Mouse (Mus musculus): ENCODE measurements at regions not wholly inside any gene's neighbourhood (a gene's known extent, or its start where the extent isn't known, plus 50 kb on each side); places are given as distances from the start of the nearest gene placed in this dataset.
A peak's percentile ranks its signal among the peaks of the same experiment; 100 is the strongest.
"Not testable (repeated sequence)": the region's sequence is repeated elsewhere in the genome, so short reads cannot be mapped to it uniquely, and the experiment has no call there.

DNA sequence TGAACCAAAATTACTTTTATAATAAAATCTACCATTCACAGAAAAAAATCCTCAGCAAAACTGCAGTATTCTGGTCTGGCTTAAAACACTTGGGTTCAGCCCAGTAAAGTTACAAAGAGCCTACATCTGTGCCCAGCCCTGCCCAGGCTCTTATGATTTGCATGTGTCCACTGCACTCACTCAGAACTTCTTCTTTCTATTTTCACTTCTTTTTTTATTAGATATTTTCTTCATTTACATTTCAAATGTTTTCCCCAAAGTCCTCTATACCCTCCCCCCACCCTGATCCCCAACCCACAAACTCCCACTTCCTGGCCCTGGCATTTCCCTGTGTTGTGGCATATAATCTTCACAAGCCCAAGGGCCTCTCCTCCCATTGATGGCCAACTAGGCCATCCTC lies 1442.4 kb upstream of the Tacstd2 start:
- DNase-seq = no peak

- no peak for DNase-seq
These were observed 1428.4 kb upstream of the Tacstd2 start for GRCm38 (mm10) chr6:68964012-68964411.

DNA sequence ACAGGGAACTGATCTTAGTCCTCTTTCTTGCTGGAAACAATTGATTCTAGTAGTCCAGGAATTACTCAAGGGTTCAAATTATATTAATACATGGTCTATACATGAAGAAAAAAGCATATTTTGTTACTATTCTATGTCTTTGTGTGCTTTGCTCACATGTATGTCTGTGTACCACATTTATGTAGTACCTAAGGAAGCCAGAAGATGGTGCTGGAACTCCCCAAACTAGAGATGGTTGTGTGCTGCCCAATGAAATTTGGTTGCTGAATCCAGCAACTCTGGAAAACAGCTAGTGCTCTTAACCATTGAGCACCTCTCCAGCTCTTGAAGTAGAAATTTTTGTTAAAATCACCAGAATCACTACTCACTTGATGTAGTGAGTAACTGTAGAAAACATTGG lies 1402.5 kb upstream of the Tacstd2 start:
- not testable (repeated sequence) for DNase-seq

- DNase-seq = not testable (repeated sequence)
These were observed 1396.3 kb upstream of the Tacstd2 start for GRCm38 (mm10) chr6:68931860-68932259.

- DNase-seq = no peak
These were observed 1379.9 kb upstream of the Tacstd2 start for GRCm38 (mm10) chr6:68915536-68915935.

DNA sequence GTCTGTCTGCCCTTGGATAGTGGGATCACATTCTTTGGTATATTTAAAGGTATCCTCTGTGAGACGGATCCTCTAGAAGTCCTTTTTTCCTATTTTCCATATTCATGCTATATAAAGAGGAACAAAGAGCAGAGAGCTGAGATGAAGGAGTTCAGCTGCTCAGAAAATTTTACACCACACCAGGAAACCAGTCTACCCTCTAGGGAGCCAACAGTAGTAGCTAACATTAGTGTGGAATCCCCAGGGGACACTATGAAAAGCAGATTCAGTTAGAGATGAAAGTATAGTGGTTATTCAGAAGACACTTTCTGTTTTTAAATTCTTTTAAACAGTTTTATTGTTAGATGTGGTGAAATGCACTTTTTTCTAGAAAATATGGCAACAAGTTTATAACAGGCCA lies 1348.5 kb upstream of the Tacstd2 start:
- no peak for DNase-seq

- DNase-seq = not testable (repeated sequence)
These were observed 1317.2 kb upstream of the Tacstd2 start for GRCm38 (mm10) chr6:68852761-68853160.

DNA sequence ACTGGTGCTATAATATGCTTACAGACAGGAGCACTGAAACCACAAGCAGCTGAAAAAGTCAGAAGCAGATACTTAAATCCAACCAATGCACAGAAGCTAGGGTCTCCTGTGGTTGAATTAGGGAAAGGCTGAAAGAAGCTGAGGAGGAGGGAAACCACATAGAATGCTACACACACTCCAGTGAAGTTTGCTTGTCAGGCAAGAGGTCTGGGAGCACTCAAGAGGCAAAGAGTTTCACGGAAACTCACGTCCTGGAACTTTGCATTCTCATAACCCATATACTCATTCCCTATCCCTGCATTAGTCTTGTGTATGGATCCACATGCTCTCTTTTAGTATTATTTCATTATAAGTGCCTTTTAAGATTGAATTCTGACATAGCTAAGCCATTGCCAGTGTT lies 1316.7 kb upstream of the Tacstd2 start:
- no peak for DNase-seq

- DNase-seq = no peak
These were observed 1299.6 kb upstream of the Tacstd2 start for GRCm38 (mm10) chr6:68835186-68835585.

- DNase-seq = no peak
These were observed 1299.0 kb upstream of the Tacstd2 start for GRCm38 (mm10) chr6:68834633-68835032.

DNA sequence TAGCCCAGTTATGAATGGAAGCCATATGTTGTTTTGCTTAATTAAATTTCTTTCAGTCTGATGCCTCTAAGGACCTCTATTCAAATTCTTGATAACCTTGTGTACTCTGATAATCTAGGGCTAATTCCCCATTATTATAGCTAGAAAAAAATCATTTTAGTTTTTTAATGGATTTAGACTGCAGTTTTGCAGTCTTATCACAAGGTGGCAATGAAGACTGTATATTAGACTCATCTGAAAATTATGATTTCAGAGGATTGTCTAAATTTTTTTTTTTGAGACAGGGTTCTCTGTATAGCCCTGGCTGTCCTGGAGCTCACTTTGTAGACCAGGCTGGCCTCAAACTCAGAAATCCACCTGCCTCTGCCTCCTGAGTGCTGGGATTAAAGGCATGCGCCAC lies 1292.9 kb upstream of the Tacstd2 start:
- not testable (repeated sequence) for DNase-seq

DNA sequence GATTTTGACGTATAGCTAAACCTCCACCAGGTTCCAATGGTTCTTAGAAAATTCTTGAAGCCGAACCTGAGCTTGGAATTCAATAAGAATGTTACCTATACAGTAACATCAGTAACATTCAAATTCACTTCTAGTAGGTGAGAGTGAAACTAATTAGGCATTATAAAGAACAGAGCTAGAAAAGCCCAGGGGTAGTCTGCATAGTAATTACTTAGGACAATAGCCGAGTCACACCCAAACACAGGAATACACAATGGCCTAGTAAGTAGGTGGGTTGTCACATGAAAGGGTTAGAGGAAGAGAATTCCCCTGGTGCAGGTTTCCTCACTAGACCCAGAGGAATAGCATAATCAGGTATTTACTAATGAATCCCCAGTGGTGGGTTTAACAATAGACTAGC lies 1277.8 kb upstream of the Tacstd2 start:
- no peak for DNase-seq

GRCm38 (mm10) chr6:68799205-68799604 lies 1263.6 kb upstream of the Tacstd2 start:
- DNase-seq = not testable (repeated sequence)

- no peak for DNase-seq
These were observed 1235.9 kb upstream of the Tacstd2 start for GRCm38 (mm10) chr6:68771507-68771906.

GRCm38 (mm10) chr6:68750451-68750850 lies 1214.9 kb upstream of the Tacstd2 start:
- no peak for DNase-seq

DNA sequence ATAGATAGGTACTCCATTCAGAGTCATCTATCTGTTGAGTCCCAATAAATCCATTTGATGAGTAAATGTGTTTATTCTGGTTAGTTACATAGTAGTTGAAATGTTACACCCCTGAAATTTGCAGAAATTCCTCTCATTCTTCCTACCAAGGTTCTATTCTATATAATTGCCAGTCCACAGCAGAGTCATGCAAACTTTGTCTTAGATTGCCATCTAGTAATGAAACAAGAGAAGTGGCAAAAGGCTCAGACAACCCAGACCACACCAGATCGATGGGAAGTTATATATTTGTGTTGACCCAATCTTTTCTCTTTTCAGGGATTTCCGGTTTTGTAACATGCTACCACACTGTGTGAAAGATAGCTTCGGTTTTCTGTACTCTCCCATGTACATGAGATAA lies 1214.1 kb upstream of the Tacstd2 start:
- DNase-seq = no peak

GRCm38 (mm10) chr6:68738573-68738972 lies 1203.0 kb upstream of the Tacstd2 start:
- no peak for DNase-seq

GRCm38 (mm10) chr6:68736647-68737046 lies 1201.1 kb upstream of the Tacstd2 start:
- DNase-seq = no peak

- no peak for DNase-seq
These were observed 1200.5 kb upstream of the Tacstd2 start for GRCm38 (mm10) chr6:68736068-68736467.

DNA sequence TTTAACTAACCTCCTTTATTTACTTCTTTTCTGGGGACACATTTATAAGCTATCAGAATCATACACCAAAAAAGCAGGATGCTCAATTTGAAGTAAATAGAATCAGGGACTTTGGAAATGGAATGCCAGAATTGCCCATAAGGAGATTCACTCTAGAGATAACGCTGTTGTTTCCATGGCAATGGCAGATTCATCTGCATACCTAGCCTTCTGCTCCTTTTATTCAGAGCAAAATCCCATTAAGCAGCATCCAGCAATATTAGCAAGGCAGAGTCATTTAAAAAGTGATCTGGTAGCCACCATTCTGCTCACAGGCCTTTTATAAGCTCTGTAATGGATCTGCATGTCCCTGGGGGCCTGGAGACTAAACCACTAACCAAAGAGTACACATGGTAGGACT lies 1175.5 kb upstream of the Tacstd2 start:
- not testable (repeated sequence) for DNase-seq

GRCm38 (mm10) chr6:68704291-68704800 lies 1168.8 kb upstream of the Tacstd2 start:
- not testable (repeated sequence) for DNase-seq

- not testable (repeated sequence) for DNase-seq
These were observed 1145.2 kb upstream of the Tacstd2 start for GRCm38 (mm10) chr6:68680792-68681110.

DNA sequence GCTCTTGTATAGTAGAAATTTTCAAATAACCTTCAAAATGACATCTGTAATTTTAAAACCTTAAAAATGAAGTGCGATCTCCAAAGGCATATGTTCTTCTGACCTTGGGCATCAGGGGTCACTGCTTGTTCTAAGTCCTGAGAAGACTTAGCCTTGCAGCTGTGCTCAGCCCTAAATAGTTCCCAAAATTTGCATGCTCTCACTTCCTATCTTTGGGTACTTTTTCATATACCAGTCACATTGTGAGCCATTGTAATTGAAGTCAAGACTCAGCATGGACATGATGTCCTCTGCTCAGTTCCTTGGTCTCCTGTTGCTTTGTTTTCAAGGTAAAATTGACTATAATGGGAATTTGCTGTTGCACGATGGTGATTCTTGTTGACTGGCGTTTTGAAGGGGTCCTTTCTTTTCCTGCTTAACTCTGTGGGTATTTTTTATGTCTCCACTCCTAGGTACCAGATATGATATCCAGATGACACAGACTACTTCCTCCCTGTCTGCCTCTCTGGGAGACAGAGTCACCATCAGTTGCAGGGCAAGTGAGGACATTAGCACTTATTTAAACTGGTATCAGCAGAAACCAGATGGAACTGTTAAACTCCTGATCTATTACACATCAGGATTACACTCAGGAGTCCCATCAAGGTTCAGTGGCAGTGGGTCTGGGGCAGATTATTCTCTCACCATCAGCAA lies 1144.6 kb upstream of the Tacstd2 start:
- no peak for DNase-seq

- peak; percentile 40 to 52 for DNase-seq
These were observed 1132.8 kb upstream of the Tacstd2 start for GRCm38 (mm10) chr6:68668433-68668832.

GRCm38 (mm10) chr6:68632309-68632708 lies 1096.7 kb upstream of the Tacstd2 start:
- not testable (repeated sequence) for DNase-seq

All from cerebellum, postnatal 14 days (tissue).